Mouse (Mus musculus): Measurements from ENCODE around the gene Tmem222.

GRCm38 (mm10) chr4:133294084-133294483 lies 16.5 kb upstream of the Tmem222 start:
- no peak for TF ChIP-seq TAL1 (conservative IDR thresholded peaks at IDR 0.05; ENCODE audit: low read depth, low read length)
- no peak for TF ChIP-seq CTCF (IDR thresholded peaks at IDR 0.05; ENCODE audit: low read depth, low read length)
